Mouse (Mus musculus) erythroblast, embryonic 14.5 days (primary cell): ENCODE data around the gene St7l.
"Not testable (repeated sequence)": the region's sequence is repeated elsewhere in the genome, so short reads cannot be mapped to it uniquely, and the experiment has no call there.

Experiments used
- GATA1 ChIP-seq: IDR thresholded peaks from 2 replicates; pipeline ENCODE4 v1.6.1; 2012; ENCODE audit warnings: low read length, inconsistent platforms, mixed read lengths
- TAL1 ChIP-seq: IDR thresholded peaks from 3 replicates; pipeline ENCODE4 v1.6.1; 2012; ENCODE audit warnings: low read length, inconsistent platforms, mixed read lengths

- TF ChIP-seq GATA1, TAL1: not testable (repeated sequence)
Observed at GRCm38 (mm10) chr3:104866674-104867073, 2.9 kb downstream of the St7l start.
